Mouse (Mus musculus): Measurements from ENCODE around the gene Sptbn2.

- TF ChIP-seq CTCF (IDR thresholded peaks at IDR 0.05; ENCODE audit: low read depth, low read length) = no peak
- TF ChIP-seq GATA1 (IDR thresholded peaks at IDR 0.05; ENCODE audit: borderline replicate concordance, low read length) = no peak
- TF ChIP-seq TAL1 (conservative IDR thresholded peaks at IDR 0.05; ENCODE audit: low read depth, low read length) = no peak
Measured at GRCm38 (mm10) chr19:4700656-4701055, 10.3 kb upstream of the Sptbn2 start.

Data from G1E (cell line).